Mouse (Mus musculus) embryonic facial prominence, embryonic 15.5 days (tissue): Measurements from ENCODE around the gene Spsb2. TPM values are rescaled to one million over a fixed set of nuclear protein-coding genes. Genes with fewer than 3 reads are reported as not detected.
A peak's percentile ranks its signal among the peaks of the same experiment; 100 is the strongest.
"Not testable (repeated sequence)": the region's sequence is repeated elsewhere in the genome, so short reads cannot be mapped to it uniquely, and the experiment has no call there.

Experiments used
- ATAC-seq: fragments of 200-750 bp; cut with Nextera tagmentation; 2 replicates; pipeline ENCODE4 v1.8.0; 2017; ENCODE audit warnings: low read depth, moderate TSS enrichment; ENCODE audit not compliant: insufficient number of reproducible peaks, low FRiP score, low TSS enrichment
- H3K27ac ChIP-seq: fragments of 300-500 bp; sonication (generic); replicated peaks from 2 replicates; pipeline ENCODE4 v1.5.1; 2015; ENCODE audit warnings: mild to moderate bottlenecking, inconsistent platforms
- H3K27me3 ChIP-seq: fragments of 300-500 bp; sonication (generic); 2 replicates; pipeline ENCODE4 v1.6.1; 2015; ENCODE audit warnings: inconsistent platforms
- H3K36me3 ChIP-seq: fragments of 300-500 bp; sonication (generic); 2 replicates; pipeline ENCODE4 v1.6.1; 2015; ENCODE audit warnings: mild to moderate bottlenecking, inconsistent platforms
- H3K4me1 ChIP-seq: fragments of 300-500 bp; sonication (generic); 2 replicates; pipeline ENCODE4 v1.6.1; 2015; ENCODE audit warnings: inconsistent platforms
- H3K4me2 ChIP-seq: fragments of 300-500 bp; sonication (generic); replicated peaks from 2 replicates; pipeline ENCODE4 v1.6.1; 2015; ENCODE audit warnings: mild to moderate bottlenecking, inconsistent platforms
- H3K4me3 ChIP-seq: fragments of 300-500 bp; sonication (generic); replicated peaks from 2 replicates; pipeline ENCODE4 v1.5.1; 2015; ENCODE audit warnings: mild to moderate bottlenecking, inconsistent platforms
- H3K9ac ChIP-seq: fragments of 300-500 bp; sonication (generic); 2 replicates; pipeline ENCODE4 v1.6.1; 2015; ENCODE audit warnings: inconsistent platforms
- H3K9me3 ChIP-seq: fragments of 300-500 bp; sonication (generic); replicated peaks from 2 replicates; pipeline ENCODE4 v1.6.1; 2016; ENCODE audit warnings: inconsistent platforms
- WGBS: fragments of 180-500 bp; shearing (Covaris S2); methylation state at CpG from one replicate; pipeline ENCODE4 v1.1.7; 2015; 5-methylcytosine and 5-hydroxymethylcytosine counted together
- polyA plus RNA-seq: library from polyadenylated mRNA; unstranded; fragments of >200 nt; fragmentation: Nextera tagmentation; extraction: Ambion mirVana; gene quantifications from 2 replicates; pipeline ENCODE4 v1.2.1, GENCODE M21; 2015

The Spsb2 gene
- polyA plus RNA-seq, 1 experiment from 2014 or later = 16.4 TPM

- peak overlapping the region; percentile 39 for H3K4me2 ChIP-seq
- H3K4me3 ChIP-seq = peak overlapping the region; percentile 17; the same call in 1 of the 2 replicates
- not testable (repeated sequence) for H3K9ac ChIP-seq, H3K9me3 ChIP-seq, H3K27me3 ChIP-seq, ATAC-seq, H3K36me3 ChIP-seq, H3K27ac ChIP-seq
- peaks cover 18% of the 10 kb centered on the region for H3K4me1 ChIP-seq
- 9% methylated on average over 6 of the region's 9 CpGs for WGBS
Measured at GRCm38 (mm10) chr6:124802400-124802799, 6.1 kb upstream of the Spsb2 start.

DNA sequence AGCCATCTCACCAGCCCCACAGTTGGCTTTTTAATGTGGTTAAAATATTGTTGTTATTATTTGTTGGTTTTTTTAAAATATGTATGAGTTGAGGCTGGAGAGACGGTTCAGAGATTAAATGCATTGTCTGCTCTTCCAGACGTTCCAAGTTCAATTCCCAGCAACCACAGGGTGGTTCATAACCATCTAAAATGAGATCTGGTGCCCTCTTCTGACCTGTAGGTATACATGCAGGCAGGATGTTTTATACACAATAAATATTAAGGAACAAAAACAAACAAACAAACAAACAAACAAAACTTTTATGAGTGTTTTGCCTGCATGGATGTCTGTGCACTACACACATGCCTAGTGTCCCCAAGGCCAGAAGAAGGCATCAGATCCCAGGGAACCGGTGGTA is 5.4 kb upstream of the Spsb2 start:
- H3K4me3 ChIP-seq = no peak overlapping the region
- no peak for ATAC-seq
- H3K9me3 ChIP-seq = no peaks in the 10 kb centered on the region
- WGBS = 78% methylated on average over 3 of the region's 3 CpGs
- H3K4me1 ChIP-seq = peaks cover 20% of the 10 kb centered on the region
- H3K4me2 ChIP-seq = no peak overlapping the region
- H3K27me3 ChIP-seq = no peaks in the 10 kb centered on the region
- H3K27ac ChIP-seq = no peak overlapping the region
- no peaks in the 10 kb centered on the region for H3K36me3 ChIP-seq
- H3K9ac ChIP-seq = no peak overlapping the region

DNA sequence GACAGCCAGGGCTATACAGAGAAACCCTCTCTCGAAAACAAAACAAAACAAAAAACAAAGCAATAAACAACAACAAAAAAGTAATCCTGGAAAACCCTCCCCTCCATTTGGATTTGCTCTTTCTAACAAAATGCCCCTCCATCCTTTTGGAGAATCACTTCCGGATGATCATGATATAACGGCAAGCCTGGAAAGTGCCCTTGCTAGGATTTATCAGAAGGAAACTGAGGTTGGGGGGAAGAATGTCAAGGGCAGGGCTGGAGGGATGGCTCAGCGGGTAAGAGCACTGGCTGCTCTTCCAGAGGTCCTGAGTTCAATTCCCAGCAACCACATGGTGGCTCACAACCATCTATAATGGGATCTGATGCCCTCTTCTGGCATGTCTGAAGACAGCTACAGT is 4.8 kb upstream of the Spsb2 start:
- 96% methylated on average over 4 of the region's 4 CpGs for WGBS
- not testable (repeated sequence) for H3K4me2 ChIP-seq, H3K27ac ChIP-seq, ATAC-seq, H3K4me3 ChIP-seq, H3K9ac ChIP-seq, H3K9me3 ChIP-seq, H3K27me3 ChIP-seq, H3K36me3 ChIP-seq
- peaks cover 23% of the 10 kb centered on the region for H3K4me1 ChIP-seq

GRCm38 (mm10) chr6:124804341-124804740 is 4.1 kb upstream of the Spsb2 start:
- Histone ChIP-seq H3K27ac (0 out of 2 replicates have a peak overlapping the region, but pooled peaks have one; percentile 28), H3K4me2 (no peak overlapping the region), H3K4me3 (no peak overlapping the region), H3K27me3 (no peaks in the 10 kb centered on the region), H3K4me1 (peaks cover 23% of the 10 kb centered on the region), H3K36me3 (no peaks in the 10 kb centered on the region), H3K9ac (no peak overlapping the region), H3K9me3 (no peaks in the 10 kb centered on the region)
- no peak for ATAC-seq
- WGBS = 81% methylated on average over 3 of the region's 3 CpGs

DNA sequence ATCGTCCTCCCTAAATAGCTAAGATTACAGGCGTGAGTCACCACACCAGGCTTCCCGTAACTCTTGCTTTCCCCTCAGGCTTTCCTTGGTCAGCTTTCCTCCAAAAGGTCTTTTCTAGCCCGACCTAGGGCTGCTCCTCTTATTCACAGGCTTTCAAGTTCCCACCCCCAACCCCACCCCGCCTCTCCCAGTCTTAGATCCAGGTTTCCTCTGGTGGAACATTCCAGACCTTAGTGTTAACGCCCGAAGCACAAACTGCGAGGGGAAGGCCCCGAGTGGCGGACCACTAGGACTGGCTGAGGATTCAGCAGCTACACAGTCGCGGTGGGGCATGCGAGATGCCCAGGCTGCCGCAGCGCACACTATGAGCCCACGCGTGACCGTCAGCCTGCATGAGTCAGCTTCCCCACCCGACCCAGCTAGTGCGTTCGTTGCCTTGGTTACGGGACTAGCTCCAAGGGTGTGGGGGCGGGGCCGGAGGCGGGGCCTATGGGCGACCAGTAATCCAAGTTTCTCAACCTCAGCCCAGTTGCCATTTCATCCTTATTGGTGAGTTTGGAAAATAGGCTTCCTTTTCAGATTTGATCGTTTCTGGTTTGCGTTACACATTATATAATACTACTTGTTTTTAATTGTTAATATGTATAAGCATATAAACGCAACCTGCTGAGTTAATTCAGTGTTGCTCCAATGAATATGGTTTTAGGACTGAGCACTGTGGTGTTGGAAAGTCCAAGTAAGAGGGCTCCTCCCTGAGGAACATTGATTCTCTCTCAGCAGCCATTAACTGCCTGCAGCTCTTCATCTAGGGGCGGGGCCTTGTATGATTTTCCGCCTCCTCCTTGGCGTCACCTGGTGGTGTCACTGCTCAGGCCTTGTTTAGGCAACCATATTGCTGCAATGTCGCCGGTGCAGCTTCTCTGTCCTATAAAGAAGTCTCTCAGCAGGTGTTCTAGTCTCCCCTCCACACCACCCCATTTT is 2.8 kb upstream of the Spsb2 start:
- H3K9me3 ChIP-seq = no peaks in the 10 kb centered on the region
- 0 out of 2 replicates have a peak overlapping the region, but pooled peaks have one; percentile 28 for H3K9ac ChIP-seq
- 1% methylated on average over 34 of the region's 34 CpGs for WGBS
- peaks cover 35% of the 10 kb centered on the region for H3K4me1 ChIP-seq
- peak overlapping the region; percentile 97 for H3K27ac ChIP-seq
- no peaks in the 10 kb centered on the region for H3K27me3 ChIP-seq
- peak; percentile 86 for ATAC-seq
- H3K4me2 ChIP-seq = peak overlapping the region; percentile 85
- peaks cover 8% of the 10 kb centered on the region; the same call in 1 of the 2 replicates for H3K36me3 ChIP-seq
- peak overlapping the region; percentile 55 for H3K4me3 ChIP-seq

- Histone ChIP-seq H3K27me3 (no peaks in the 10 kb centered on the region), H3K27ac (peak overlapping the region; percentile 97), H3K4me3 (peak overlapping the region; percentile 55), H3K9ac (no peak overlapping the region), H3K4me2 (peak overlapping the region; percentile 85), H3K36me3 (peaks cover 15% of the 10 kb centered on the region), H3K9me3 (no peaks in the 10 kb centered on the region), H3K4me1 (peaks cover 38% of the 10 kb centered on the region)
- no peak for ATAC-seq
- 70% methylated on average over 7 of the region's 7 CpGs for WGBS
Measured at GRCm38 (mm10) chr6:124806446-124807140, 1.9 kb upstream of the Spsb2 start.

DNA sequence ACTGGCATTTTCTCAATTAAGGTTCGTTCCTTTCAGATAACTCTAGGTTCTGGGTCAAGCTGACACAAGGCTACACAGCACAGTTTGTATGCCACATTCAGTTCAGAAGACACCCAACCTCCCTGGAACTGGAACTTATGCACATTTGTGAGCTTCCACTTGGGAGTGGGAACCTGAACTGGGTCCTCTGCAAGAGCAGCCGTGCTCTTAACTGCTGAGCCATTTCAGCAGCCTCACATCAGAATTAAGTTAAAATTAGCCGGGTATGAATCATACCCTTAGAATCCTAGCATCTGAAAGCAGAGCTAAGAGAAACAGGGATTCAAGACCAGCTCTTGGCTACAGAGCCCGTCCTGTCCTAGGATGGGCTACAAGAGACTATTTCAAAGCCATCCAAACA is 1.1 kb upstream of the Spsb2 start:
- ATAC-seq = no peak
- Histone ChIP-seq H3K27ac (no peak overlapping the region), H3K4me1 (peaks cover 46% of the 10 kb centered on the region), H3K4me3 (no peak overlapping the region), H3K27me3 (no peaks in the 10 kb centered on the region), H3K9ac (no peak overlapping the region), H3K4me2 (no peak overlapping the region), H3K36me3 (peaks cover 23% of the 10 kb centered on the region), H3K9me3 (no peaks in the 10 kb centered on the region)
- 61% methylated on average over 4 of the region's 4 CpGs for WGBS

GRCm38 (mm10) chr6:124807986-124808357 is 489 bp upstream of the Spsb2 start:
- Histone ChIP-seq H3K4me2 (peak overlapping the region; percentile 76), H3K9ac (no peak overlapping the region; the same call in 1 of the 2 replicates), H3K4me1 (peaks cover 52% of the 10 kb centered on the region), H3K9me3 (no peaks in the 10 kb centered on the region), H3K27me3 (no peaks in the 10 kb centered on the region), H3K4me3 (peak overlapping the region; percentile 49), H3K36me3 (peaks cover 24% of the 10 kb centered on the region), H3K27ac (peak overlapping the region; percentile 88)
- WGBS = 85% methylated on average over 6 of the region's 6 CpGs
- no peak for ATAC-seq

- peak overlapping the region; percentile 23 for H3K9ac ChIP-seq
- WGBS = under 1% methylated on average over 34 of the region's 35 CpGs
- H3K4me3 ChIP-seq = peak overlapping the region; percentile 49
- H3K4me1 ChIP-seq = peaks cover 53% of the 10 kb centered on the region
- H3K4me2 ChIP-seq = peak overlapping the region; percentile 76
- peak; percentile 8 for ATAC-seq
- peak overlapping the region; percentile 88 for H3K27ac ChIP-seq
- H3K27me3 ChIP-seq = no peaks in the 10 kb centered on the region
- H3K36me3 ChIP-seq = peaks cover 24% of the 10 kb centered on the region
- no peaks in the 10 kb centered on the region for H3K9me3 ChIP-seq
Measured at GRCm38 (mm10) chr6:124809052-124809774, 752 bp downstream of the Spsb2 start.

- H3K4me3 ChIP-seq = peak overlapping the region; percentile 49
- peaks cover 57% of the 10 kb centered on the region for H3K4me1 ChIP-seq
- H3K9me3 ChIP-seq = no peaks in the 10 kb centered on the region
- H3K9ac ChIP-seq = peak overlapping the region; percentile 23
- H3K4me2 ChIP-seq = peak overlapping the region; percentile 76
- H3K36me3 ChIP-seq = peaks cover 24% of the 10 kb centered on the region
- ATAC-seq = no peak
- 47% methylated on average over 14 of the region's 14 CpGs for WGBS
- peak overlapping the region; percentile 88 for H3K27ac ChIP-seq
- no peaks in the 10 kb centered on the region for H3K27me3 ChIP-seq
Measured at GRCm38 (mm10) chr6:124809775-124810538, 1.5 kb downstream of the Spsb2 start.
